ENCODE assay signal across 8 mouse cellular contexts in the genomic region with DNA sequence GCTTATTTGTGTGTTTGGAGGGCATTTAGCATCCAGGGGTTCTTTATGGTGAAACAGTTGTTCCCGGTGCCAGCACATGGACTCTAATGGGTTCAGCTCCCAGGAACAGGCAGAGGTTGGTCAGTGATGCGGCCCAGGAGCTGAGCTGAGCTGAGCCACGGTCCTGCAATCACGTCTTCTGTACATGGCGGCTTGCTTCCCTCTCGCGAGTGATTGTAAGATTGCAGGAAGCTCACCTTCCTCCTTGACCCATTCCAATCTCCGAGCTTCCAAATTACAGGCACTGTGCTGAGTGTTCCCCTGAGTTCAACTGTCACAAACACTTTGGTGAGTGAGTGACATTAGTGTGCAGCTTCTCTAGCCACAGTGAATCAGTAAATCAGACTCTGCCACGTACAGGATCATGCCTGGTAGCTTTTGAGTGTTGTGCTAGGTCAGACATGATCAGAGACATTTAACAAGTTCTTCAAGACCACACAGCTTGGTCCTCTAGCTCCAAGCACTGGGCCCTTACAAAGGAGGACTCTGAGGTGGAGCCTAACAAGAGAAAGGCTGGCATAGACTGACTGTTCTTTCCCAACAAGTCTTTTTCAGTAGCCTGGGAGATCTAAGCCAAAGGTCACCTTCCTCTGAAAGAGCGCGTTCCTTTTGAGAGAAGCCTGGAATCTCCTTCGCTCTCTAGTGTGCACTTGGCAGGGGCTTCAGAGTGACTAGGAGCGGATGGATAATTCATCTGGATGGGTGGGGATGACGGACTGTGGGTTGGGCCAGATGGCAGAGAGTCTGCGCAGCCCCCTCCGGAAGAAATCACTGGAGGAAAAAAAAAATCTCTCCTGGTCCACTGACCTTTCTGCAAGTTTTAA.
DNase-seq lines count a peak whose midpoint lies in the region; ATAC-seq lines count a peak whose summit lies in the region.

No protein-coding gene starts in this region.

- ATAC-seq in embryonic facial prominence, embryonic 11.5 days (replicated peaks; ENCODE audit: insufficient number of reproducible peaks, low FRiP score, low TSS enrichment, low read depth) = peak; percentile 31; the same call in 1 of the 2 replicates
- 0 out of 2 replicates have a peak, but pooled peaks have one; percentile 29 for ATAC-seq in midbrain, embryonic 15.5 days (replicated peaks)

- peak overlapping the region; percentile 2; the same call in 1 of the 2 replicates for H3K4me2 ChIP-seq in embryonic facial prominence, embryonic 11.5 days (ENCODE audit: low read depth, low read length)
- no peak overlapping the region; the same call in 1 of the 2 replicates for H3K4me2 ChIP-seq in midbrain, embryonic 15.5 days

- H3K4me1 ChIP-seq in embryonic facial prominence, embryonic 11.5 days (ENCODE audit: control insufficient read depth, insufficient read depth, low read length) = no peaks in the 10 kb centered on the region
- H3K4me1 ChIP-seq in midbrain, embryonic 15.5 days = peaks cover 41% of the 10 kb centered on the region

- no peak overlapping the region for H3K27ac ChIP-seq in embryonic facial prominence, embryonic 11.5 days (replicated peaks; ENCODE audit: low read depth, low read length)
- H3K27ac ChIP-seq in midbrain, embryonic 15.5 days = no peak overlapping the region

- no peaks in the 10 kb centered on the region for H3K9me3 ChIP-seq in embryonic facial prominence, embryonic 11.5 days (replicated peaks; ENCODE audit: control insufficient read depth, low read length)
- no peaks in the 10 kb centered on the region for H3K9me3 ChIP-seq in midbrain, embryonic 15.5 days

- 19% methylated on average over 16 of the region's 16 CpGs for WGBS in embryonic facial prominence, embryonic 11.5 days
- WGBS in midbrain, embryonic 15.5 days = 15% methylated on average over 16 of the region's 16 CpGs

- H3K9ac ChIP-seq in embryonic facial prominence, embryonic 11.5 days (replicated peaks; ENCODE audit: low read length) = no peak overlapping the region
- H3K9ac ChIP-seq in midbrain, embryonic 15.5 days = no peak overlapping the region

- no peak overlapping the region for H3K4me3 ChIP-seq in embryonic facial prominence, embryonic 11.5 days (ENCODE audit: low read depth, low read length)
- no peak overlapping the region for H3K4me3 ChIP-seq in midbrain, embryonic 15.5 days

- no peaks in the 10 kb centered on the region; the same call in 1 of the 2 replicates for H3K27me3 ChIP-seq in embryonic facial prominence, embryonic 11.5 days (ENCODE audit: control insufficient read depth, insufficient read depth, low read length)
- H3K27me3 ChIP-seq in midbrain, embryonic 15.5 days (replicated peaks) = no peaks in the 10 kb centered on the region

- H3K36me3 ChIP-seq in embryonic facial prominence, embryonic 11.5 days (replicated peaks; ENCODE audit: control insufficient read depth, insufficient read depth, low read depth, low read length) = no peaks in the 10 kb centered on the region
- no peaks in the 10 kb centered on the region for H3K36me3 ChIP-seq in midbrain, embryonic 15.5 days (replicated peaks)

- peak; percentile 6 to 7 for DNase-seq in cerebellum, postnatal 25 days
- no peak for DNase-seq in cerebellum, adult 18-20 months
- DNase-seq in embryonic facial prominence, embryonic 11.5 days (ENCODE audit: low spot score) = peak; percentile 18
- DNase-seq in kidney, adult 8-10 months = peak; percentile 19 to 49
- no peak for DNase-seq in adrenal gland, adult (ENCODE audit: inconsistent age in 2 of 2, low spot score in 1 of 2)
- DNase-seq in cerebellum, adult 11 months = no peak
- no peak for DNase-seq in spleen, postnatal 10 days (ENCODE audit: low spot score in 2 of 2)

Comparison
In these comparisons a context has a peak if more than half of its experiments do, and no peak if none do; other contexts are left out.
1. DNase-seq: peak in cerebellum, postnatal 25 days (2 of 2), embryonic facial prominence, embryonic 11.5 days (single experiment) and kidney, adult 8-10 months (2 of 2); none in cerebellum, adult 18-20 months (0 of 2), adrenal gland, adult (0 of 2), cerebellum, adult 11 months (single experiment) and spleen, postnatal 10 days (0 of 2).